Mouse (Mus musculus) embryonic facial prominence, embryonic 11.5 days (tissue): ENCODE data around the gene Hmgb2. TPM values are rescaled to one million over a fixed set of nuclear protein-coding genes. Genes with fewer than 3 reads are reported as not detected.
A peak's percentile ranks its signal among the peaks of the same experiment; 100 is the strongest.
"Not testable (repeated sequence)": the region's sequence is repeated elsewhere in the genome, so short reads cannot be mapped to it uniquely, and the experiment has no call there.

Source experiments
- ATAC-seq: fragments of 200-750 bp; cut with Nextera tagmentation; replicated peaks from 2 replicates; pipeline ENCODE4 v1.8.0; 2017; ENCODE audit warnings: low read depth; ENCODE audit not compliant: insufficient number of reproducible peaks, low FRiP score, low TSS enrichment
- DNase-seq: peaks from one replicate; pipeline ENCODE4 v3.0.0-alpha.2; 2015; ENCODE audit warnings: low spot score
- H3K27ac ChIP-seq: fragments of 300-500 bp; sonication (generic); replicated peaks from 2 replicates; pipeline ENCODE4 v1.5.1; 2014; ENCODE audit warnings: mild to moderate bottlenecking, low read depth, low read length, control low read depth
- H3K27me3 ChIP-seq: fragments of 300-500 bp; sonication (generic); 2 replicates; pipeline ENCODE4 v1.6.1; 2014; ENCODE audit warnings: mild to moderate bottlenecking, low read length, moderate library complexity, mixed read lengths; ENCODE audit not compliant: control insufficient read depth, insufficient read depth
- H3K36me3 ChIP-seq: fragments of 300-500 bp; sonication (generic); replicated peaks from 2 replicates; pipeline ENCODE4 v1.6.1; 2014; ENCODE audit warnings: low read depth, mild to moderate bottlenecking, low read length, moderate library complexity, mixed read lengths; ENCODE audit not compliant: control insufficient read depth, insufficient read depth
- H3K4me1 ChIP-seq: fragments of 300-500 bp; sonication (generic); 2 replicates; pipeline ENCODE4 v1.6.1; 2014; ENCODE audit warnings: low read length, mixed read lengths; ENCODE audit not compliant: control insufficient read depth, insufficient read depth
- H3K4me2 ChIP-seq: fragments of 300-500 bp; sonication (generic); 2 replicates; pipeline ENCODE4 v1.6.1; 2014; ENCODE audit warnings: low read depth, mild to moderate bottlenecking, control low read depth, low read length, moderate library complexity
- H3K4me3 ChIP-seq: fragments of 300-500 bp; sonication (generic); 2 replicates; pipeline ENCODE4 v1.5.1; 2014; ENCODE audit warnings: low read depth, low read length, control low read depth
- H3K9ac ChIP-seq: fragments of 300-500 bp; sonication (generic); replicated peaks from 2 replicates; pipeline ENCODE4 v1.6.1; 2014; ENCODE audit warnings: mild to moderate bottlenecking, control low read depth, low read length
- H3K9me3 ChIP-seq: fragments of 300-500 bp; sonication (generic); replicated peaks from 2 replicates; pipeline ENCODE4 v1.6.1; 2016; ENCODE audit warnings: mild to moderate bottlenecking, low read length, inconsistent platforms, mixed read lengths; ENCODE audit not compliant: control insufficient read depth
- WGBS: fragments of 180-500 bp; shearing (Covaris S2); extraction: QIAGEN DNeasy Blood & Tissue Kit; methylation state at CpG from one replicate; pipeline ENCODE4 v1.1.7; 2014; 5-methylcytosine and 5-hydroxymethylcytosine counted together
- polyA plus RNA-seq: library from polyadenylated mRNA; unstranded; fragments of >200 nt; fragmentation: Nextera tagmentation; extraction: Ambion mirVana; gene quantifications from 2 replicates; pipeline ENCODE4 v1.2.1, GENCODE M21; 2014

The Hmgb2 gene
- polyA plus RNA-seq, 1 experiment from 2014 or later, result 581 TPM

GRCm38 (mm10) chr8:57512141-57513056 is 692 bp downstream of the Hmgb2 start:
- WGBS, result 1% methylated on average over 60 of the region's 96 CpGs
- DNase-seq (peak; percentile 76), ATAC-seq (peak; percentile 38; the same call in 1 of the 2 replicates)
- Histone ChIP-seq H3K4me3 (peak overlapping the region; percentile 95), H3K4me2 (peak overlapping the region; percentile 36), H3K36me3 (0 out of 2 replicates have a peak, but pooled peaks cover 2% of the 10 kb centered on the region), H3K9ac (peak overlapping the region; percentile 100), H3K9me3 (no peaks in the 10 kb centered on the region), H3K4me1 (no peaks in the 10 kb centered on the region), H3K27ac (peak overlapping the region; percentile 100), H3K27me3 (no peaks in the 10 kb centered on the region)

GRCm38 (mm10) chr8:57513178-57513661 is 1.5 kb downstream of the Hmgb2 start:
- ATAC-seq, DNase-seq, H3K27ac ChIP-seq, H3K27me3 ChIP-seq, H3K36me3 ChIP-seq, H3K9me3 ChIP-seq, H3K4me1 ChIP-seq: not testable (repeated sequence)
- Histone ChIP-seq H3K4me3 (peak overlapping the region; percentile 95), H3K4me2 (peak overlapping the region; percentile 36), H3K9ac (peak overlapping the region; percentile 100)
- WGBS, result 24% methylated on average over 9 of the region's 10 CpGs

GRCm38 (mm10) chr8:57516685-57517084 is 5.0 kb downstream of the Hmgb2 start:
- not testable (repeated sequence) for H3K4me3 ChIP-seq, H3K9ac ChIP-seq, DNase-seq, H3K9me3 ChIP-seq, H3K4me2 ChIP-seq, ATAC-seq, H3K27me3 ChIP-seq, H3K36me3 ChIP-seq, H3K27ac ChIP-seq, H3K4me1 ChIP-seq
- 87% methylated on average over 5 of the region's 5 CpGs for WGBS

- Histone ChIP-seq H3K4me1 (no peaks in the 10 kb centered on the region), H3K27ac (no peak overlapping the region), H3K9me3 (no peaks in the 10 kb centered on the region), H3K4me2 (no peak overlapping the region), H3K4me3 (no peak overlapping the region), H3K27me3 (no peaks in the 10 kb centered on the region), H3K9ac (no peak overlapping the region), H3K36me3 (0 out of 2 replicates have a peak, but pooled peaks cover 2% of the 10 kb centered on the region)
- ATAC-seq (no peak), DNase-seq (peak; percentile 18)
- 89% methylated on average over 3 of the region's 3 CpGs for WGBS
Observed at GRCm38 (mm10) chr8:57517723-57518122, 6.0 kb downstream of the Hmgb2 start.

- no peak overlapping the region for H3K27ac ChIP-seq
- no peak overlapping the region for H3K4me2 ChIP-seq
- DNase-seq (no peak), ATAC-seq (no peak)
- H3K9ac ChIP-seq, result no peak overlapping the region
- H3K9me3 ChIP-seq, result no peaks in the 10 kb centered on the region
- H3K36me3 ChIP-seq, result 0 out of 2 replicates have a peak, but pooled peaks cover 2% of the 10 kb centered on the region
- H3K4me1 ChIP-seq, result no peaks in the 10 kb centered on the region
- 88% methylated on average over 12 of the region's 12 CpGs for WGBS
- H3K4me3 ChIP-seq, result no peak overlapping the region
- H3K27me3 ChIP-seq, result no peaks in the 10 kb centered on the region
Observed at GRCm38 (mm10) chr8:57520186-57520786, 8.6 kb downstream of the Hmgb2 start.

- Histone ChIP-seq H3K27me3 (no peaks in the 10 kb centered on the region), H3K9me3 (no peaks in the 10 kb centered on the region), H3K4me1 (no peaks in the 10 kb centered on the region), H3K9ac (no peak overlapping the region), H3K27ac (no peak overlapping the region), H3K36me3 (no peaks in the 10 kb centered on the region), H3K4me3 (no peak overlapping the region), H3K4me2 (no peak overlapping the region)
- 92% methylated on average over 1 of the region's 1 CpGs for WGBS
- no peak for DNase-seq
- no peak for ATAC-seq
Observed at GRCm38 (mm10) chr8:57528036-57528435, 16.3 kb downstream of the Hmgb2 start.

GRCm38 (mm10) chr8:57530238-57530637 is 18.5 kb downstream of the Hmgb2 start:
- ATAC-seq, result no peak

More at GRCm38 (mm10) chr8:57530238-57530637, 18.5 kb downstream of the Hmgb2 start:
- no peak for DNase-seq
- Histone ChIP-seq H3K4me3 (no peak overlapping the region), H3K9me3 (no peaks in the 10 kb centered on the region), H3K4me2 (no peak overlapping the region), H3K36me3 (no peaks in the 10 kb centered on the region), H3K4me1 (no peaks in the 10 kb centered on the region), H3K27ac (no peak overlapping the region), H3K9ac (no peak overlapping the region), H3K27me3 (no peaks in the 10 kb centered on the region)
- 93% methylated on average over 13 of the region's 13 CpGs for WGBS
